Mouse (Mus musculus): ENCODE data around the gene Banp. TPM values are rescaled to one million over a fixed set of nuclear protein-coding genes. Genes with fewer than 3 reads are reported as not detected.

Banp gene
- polyA plus RNA-seq, 1 experiment from 2014 or later, result 65.3 TPM

DNA sequence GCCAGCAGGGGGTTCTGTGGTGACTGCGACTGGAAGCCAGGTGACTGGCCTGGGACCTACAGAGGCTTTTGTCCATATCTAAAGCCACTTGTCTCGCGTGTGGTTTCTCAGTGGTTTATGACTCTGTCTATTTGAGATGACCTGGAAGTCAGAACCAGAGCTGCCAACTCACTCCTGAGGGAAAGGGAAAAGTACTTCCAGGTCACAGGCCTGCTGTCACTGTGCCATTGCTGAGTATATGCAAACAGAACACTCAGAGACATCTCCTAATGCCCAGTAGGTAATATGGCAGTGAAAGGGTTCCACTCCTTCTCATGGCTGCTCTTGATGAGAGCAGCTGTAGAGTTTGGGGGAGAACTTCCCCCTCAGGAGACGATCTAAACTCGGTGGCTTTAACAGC lies 49.7 kb downstream of the Banp start:
- peaks cover 21% of the 10 kb centered on the region for H3K4me1 ChIP-seq
- H3K27me3 ChIP-seq, result no peaks in the 10 kb centered on the region
- H3K27ac ChIP-seq (replicated peaks), result no peak overlapping the region
- no peak overlapping the region for H3K4me2 ChIP-seq (replicated peaks)
- H3K36me3 ChIP-seq, result peaks cover 16% of the 10 kb centered on the region
- no peak overlapping the region for H3K4me3 ChIP-seq
- H3K9me3 ChIP-seq, result no peaks in the 10 kb centered on the region
- no peak for ATAC-seq (replicated peaks)
- WGBS, result 88% methylated on average over 5 of the region's 5 CpGs
- H3K9ac ChIP-seq (replicated peaks), result no peak overlapping the region

DNA sequence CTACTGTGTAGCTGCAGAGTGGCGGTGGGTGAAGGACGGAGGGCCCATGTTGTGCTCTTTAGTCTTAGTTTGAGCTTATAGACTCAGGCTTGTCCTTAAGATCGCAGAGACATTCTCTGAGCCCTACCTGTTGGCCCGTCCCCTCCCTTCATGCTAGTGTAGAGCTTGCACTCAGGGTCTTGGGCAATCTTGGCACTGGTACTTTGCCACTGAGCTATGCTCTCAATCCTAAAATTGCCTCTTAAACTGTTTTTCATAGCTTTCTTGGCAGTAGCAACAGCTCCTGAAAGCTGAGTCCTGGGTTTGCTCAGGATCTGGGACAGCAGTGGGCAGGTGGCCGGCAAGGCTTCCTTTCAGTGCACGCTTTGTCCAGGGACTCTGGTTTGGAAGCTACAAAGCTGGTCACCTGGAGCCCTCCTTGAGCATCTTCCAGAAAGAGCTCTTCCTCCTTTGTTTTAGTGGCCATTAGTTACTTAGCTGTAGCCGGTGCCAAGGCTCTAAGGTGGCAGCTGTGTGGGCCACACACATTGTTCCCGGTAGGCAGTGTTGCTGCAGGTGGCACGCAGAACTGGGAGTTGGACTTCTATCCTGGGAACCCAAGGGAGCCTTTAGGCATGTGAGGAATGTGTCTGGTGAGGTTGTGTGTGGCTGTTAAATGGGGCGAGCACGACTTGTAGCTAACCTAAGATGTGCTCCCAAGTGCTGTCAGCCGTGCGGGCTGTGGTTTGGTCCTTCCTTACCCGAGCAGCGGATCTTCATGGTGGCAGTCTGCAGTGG lies 52.0 kb downstream of the Banp start:
- 92% methylated on average over 15 of the region's 15 CpGs for WGBS
- Histone ChIP-seq H3K27ac (replicated peaks) (no peak overlapping the region), H3K4me1 (peaks cover 8% of the 10 kb centered on the region), H3K4me3 (no peak overlapping the region), H3K36me3 (peaks cover 16% of the 10 kb centered on the region), H3K4me2 (replicated peaks) (no peak overlapping the region), H3K27me3 (no peaks in the 10 kb centered on the region), H3K9ac (replicated peaks) (no peak overlapping the region), H3K9me3 (no peaks in the 10 kb centered on the region)
- ATAC-seq (replicated peaks), result no peak

DNA sequence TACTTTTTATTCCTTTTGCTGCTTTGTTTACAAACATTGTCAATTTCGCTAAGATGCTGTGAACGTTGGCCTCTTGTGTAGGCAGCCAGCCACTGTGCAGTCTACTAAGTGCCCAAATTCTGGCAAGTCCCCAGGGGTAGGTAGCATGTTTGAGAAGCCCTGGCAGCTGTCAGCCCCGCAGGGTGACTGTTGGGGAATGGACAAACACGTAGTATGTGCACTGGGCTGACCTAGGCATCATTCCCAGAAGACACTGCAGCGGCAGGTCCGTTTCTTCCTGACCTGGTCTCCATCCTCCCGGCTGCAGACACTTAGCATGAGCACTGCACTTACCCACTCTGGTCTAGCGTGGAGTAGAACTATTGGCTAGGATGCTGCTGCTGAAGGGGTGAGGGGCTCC lies 54.1 kb downstream of the Banp start:
- Histone ChIP-seq H3K36me3 (peaks cover 17% of the 10 kb centered on the region), H3K9me3 (no peaks in the 10 kb centered on the region), H3K9ac (replicated peaks) (no peak overlapping the region), H3K27ac (replicated peaks) (no peak overlapping the region), H3K4me3 (no peak overlapping the region), H3K4me1 (peaks cover 15% of the 10 kb centered on the region), H3K27me3 (no peaks in the 10 kb centered on the region), H3K4me2 (replicated peaks) (no peak overlapping the region)
- WGBS, result 75% methylated on average over 8 of the region's 8 CpGs
- ATAC-seq (replicated peaks), result no peak

DNA sequence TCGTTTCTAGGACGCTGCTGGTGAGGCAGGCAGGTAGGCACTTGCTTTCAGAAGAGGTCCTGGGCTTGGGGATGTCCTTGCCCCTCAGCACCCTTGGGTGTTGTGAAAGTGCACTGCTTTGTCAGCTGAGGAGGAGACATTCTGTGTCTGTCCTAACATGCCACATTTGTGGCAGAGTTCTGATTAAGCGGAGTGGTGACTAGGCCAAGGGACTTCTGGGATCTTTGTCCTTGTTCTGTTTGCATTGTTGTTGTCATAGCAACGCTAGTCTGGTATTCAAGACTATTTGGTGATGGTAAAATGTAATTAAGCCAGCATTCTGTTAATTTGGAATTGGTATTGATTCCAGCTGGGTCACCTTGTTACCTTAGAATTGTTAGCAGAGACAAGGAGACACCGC lies 54.6 kb downstream of the Banp start:
- no peak overlapping the region for H3K4me3 ChIP-seq
- H3K9ac ChIP-seq (replicated peaks), result no peak overlapping the region
- 68% methylated on average over 5 of the region's 5 CpGs for WGBS
- H3K4me1 ChIP-seq, result peaks cover 15% of the 10 kb centered on the region
- H3K36me3 ChIP-seq, result peaks cover 19% of the 10 kb centered on the region
- H3K27me3 ChIP-seq, result no peaks in the 10 kb centered on the region
- H3K9me3 ChIP-seq, result no peaks in the 10 kb centered on the region
- no peak overlapping the region for H3K4me2 ChIP-seq (replicated peaks)
- no peak for ATAC-seq (replicated peaks)
- no peak overlapping the region for H3K27ac ChIP-seq (replicated peaks)

DNA sequence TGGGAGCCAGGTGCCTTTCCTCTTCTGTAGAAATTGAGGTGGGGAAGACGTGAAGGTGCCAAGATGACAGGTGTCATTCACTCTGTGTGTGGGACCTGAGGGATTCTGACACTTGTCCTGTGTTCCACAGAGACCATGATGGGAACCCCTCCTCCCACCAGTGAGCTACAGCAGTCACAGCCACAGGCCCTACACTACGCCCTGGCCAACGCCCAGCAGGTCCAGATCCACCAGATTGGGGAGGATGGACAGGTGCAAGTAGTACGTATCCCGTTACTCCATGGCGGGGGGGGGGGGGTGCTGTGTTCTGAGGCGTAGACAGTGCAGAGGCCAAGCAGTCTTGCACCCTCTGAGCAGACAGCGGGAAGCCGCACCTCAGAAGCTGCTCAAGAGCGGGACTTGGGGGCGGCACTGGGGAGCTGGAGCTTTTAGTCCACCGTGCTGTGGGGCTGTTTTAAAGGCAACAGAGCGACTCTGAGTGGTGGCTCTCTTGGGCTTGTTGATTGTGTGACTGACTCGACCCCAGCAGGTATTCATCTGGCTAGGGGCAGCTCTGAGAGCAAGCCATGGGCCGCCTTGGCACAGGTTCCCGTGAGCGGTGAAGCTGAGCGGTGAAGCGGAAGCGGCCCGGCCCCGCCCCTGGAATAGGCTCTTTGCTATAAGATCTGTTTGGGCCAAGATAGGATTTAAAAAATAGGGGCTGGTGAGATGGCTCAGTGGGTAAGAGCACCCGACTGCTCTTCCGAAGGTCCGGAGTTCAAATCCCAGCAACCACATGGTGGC lies 56.1 kb downstream of the Banp start:
- H3K36me3 ChIP-seq, result peaks cover 19% of the 10 kb centered on the region; the same call in 1 of the 2 replicates
- no peak overlapping the region for H3K27ac ChIP-seq (replicated peaks)
- H3K4me2 ChIP-seq (replicated peaks), result no peak overlapping the region
- H3K27me3 ChIP-seq, result no peaks in the 10 kb centered on the region
- 72% methylated on average over 25 of the region's 25 CpGs for WGBS
- no peak overlapping the region for H3K4me3 ChIP-seq
- H3K9me3 ChIP-seq, result no peaks in the 10 kb centered on the region
- peaks cover 15% of the 10 kb centered on the region for H3K4me1 ChIP-seq
- H3K9ac ChIP-seq (replicated peaks), result no peak overlapping the region
- no peak for ATAC-seq (replicated peaks)

DNA sequence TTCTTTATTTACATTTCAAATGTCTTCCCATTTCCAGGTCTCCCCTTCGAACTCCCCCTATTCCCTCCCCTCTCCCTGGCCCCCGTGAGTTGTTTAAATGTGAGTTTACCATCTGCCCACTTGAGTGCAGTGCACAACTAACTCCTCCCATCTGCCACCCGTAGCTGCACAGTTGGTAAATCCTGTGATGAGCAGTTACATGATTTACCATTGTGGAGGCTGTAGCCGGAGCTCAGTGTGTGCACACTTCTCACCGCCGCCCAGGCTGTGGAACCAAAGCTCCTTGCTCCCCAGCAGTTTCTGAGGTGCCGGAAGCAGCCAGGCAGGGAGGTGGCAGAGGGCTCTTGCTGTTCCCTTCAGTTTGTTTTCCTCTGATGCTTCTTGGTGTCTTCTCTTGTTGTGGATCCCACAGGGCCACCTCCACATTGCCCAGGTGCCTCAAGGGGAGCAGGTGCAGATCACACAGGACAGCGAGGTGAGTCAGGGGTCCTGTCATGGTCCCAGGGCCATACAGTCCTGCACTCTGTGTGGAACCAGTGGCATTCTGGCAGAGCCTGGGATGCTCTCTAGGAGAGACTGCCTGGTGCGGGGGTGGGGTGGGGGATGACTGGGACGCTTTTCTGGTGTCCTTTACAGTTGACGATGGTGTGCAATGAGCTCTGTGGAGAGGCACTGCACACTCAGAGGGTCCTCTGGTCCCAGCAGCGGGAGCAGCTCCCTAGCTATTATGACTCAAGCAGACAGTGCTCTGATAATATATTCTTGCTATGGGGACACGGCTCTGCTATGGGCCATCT lies 57.3 kb downstream of the Banp start:
- H3K27me3 ChIP-seq, result no peaks in the 10 kb centered on the region
- peak overlapping the region; percentile 14; the same call in 1 of the 2 replicates for H3K9ac ChIP-seq (replicated peaks)
- peak overlapping the region; percentile 39 for H3K4me2 ChIP-seq (replicated peaks)
- no peaks in the 10 kb centered on the region for H3K9me3 ChIP-seq
- peak; percentile 73 for ATAC-seq (replicated peaks)
- peak overlapping the region; percentile 20 for H3K4me3 ChIP-seq
- H3K4me1 ChIP-seq, result peaks cover 15% of the 10 kb centered on the region
- peaks cover 19% of the 10 kb centered on the region; the same call in 1 of the 2 replicates for H3K36me3 ChIP-seq
- 68% methylated on average over 13 of the region's 13 CpGs for WGBS
- peak overlapping the region; percentile 86 for H3K27ac ChIP-seq (replicated peaks)

DNA sequence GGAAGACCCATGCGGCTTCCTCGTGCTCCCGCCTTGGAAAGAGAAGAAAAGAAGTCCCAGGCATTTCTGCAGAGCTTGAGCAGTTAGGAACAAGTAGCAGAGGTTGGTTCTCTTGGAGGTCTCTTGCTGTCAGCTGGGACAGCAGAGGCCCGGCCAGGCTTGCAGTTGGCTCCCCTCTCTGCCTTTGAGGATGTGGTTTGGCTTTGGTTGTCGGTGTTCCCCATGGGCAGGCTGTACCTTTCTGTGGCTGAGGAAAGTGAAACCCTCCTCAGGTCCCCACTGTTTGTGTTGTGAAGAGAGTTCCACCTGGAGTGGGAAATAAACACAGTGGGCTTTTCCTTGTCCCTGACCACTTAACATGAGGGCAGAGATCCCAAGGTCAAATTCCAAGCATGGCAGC lies 58.8 kb downstream of the Banp start:
- Histone ChIP-seq H3K27me3 (no peaks in the 10 kb centered on the region), H3K4me3 (no peak overlapping the region), H3K4me1 (peaks cover 15% of the 10 kb centered on the region), H3K36me3 (peaks cover 20% of the 10 kb centered on the region; the same call in 1 of the 2 replicates), H3K9ac (replicated peaks) (no peak overlapping the region), H3K27ac (replicated peaks) (no peak overlapping the region), H3K9me3 (no peaks in the 10 kb centered on the region), H3K4me2 (replicated peaks) (no peak overlapping the region)
- 89% methylated on average over 5 of the region's 5 CpGs for WGBS
- ATAC-seq (replicated peaks), result no peak

DNA sequence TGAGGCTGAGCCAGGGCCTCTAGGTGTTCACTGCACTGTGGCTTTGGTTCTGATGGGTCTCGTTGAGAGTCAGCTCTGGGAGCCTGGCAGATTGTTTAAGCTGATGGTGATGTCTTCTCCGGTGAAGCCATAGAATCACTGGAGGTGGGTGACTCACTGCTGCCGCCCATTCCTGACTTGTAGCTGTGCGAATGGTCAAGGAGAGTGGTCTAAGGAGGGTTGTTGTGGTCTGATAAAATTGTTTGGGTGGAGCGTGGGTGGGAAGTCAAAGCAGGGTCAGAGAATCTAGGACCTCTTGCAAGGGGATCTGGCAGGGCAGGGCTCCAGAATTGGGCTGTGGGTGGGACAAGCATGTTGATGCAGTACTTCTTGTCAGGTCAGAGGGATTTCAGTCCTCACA lies 61.1 kb downstream of the Banp start:
- H3K4me2 ChIP-seq (replicated peaks), result no peak overlapping the region
- no peak overlapping the region for H3K4me3 ChIP-seq
- peaks cover 19% of the 10 kb centered on the region for H3K4me1 ChIP-seq
- WGBS, result 90% methylated on average over 5 of the region's 5 CpGs
- no peak overlapping the region for H3K27ac ChIP-seq (replicated peaks)
- peaks cover 17% of the 10 kb centered on the region; the same call in 1 of the 2 replicates for H3K36me3 ChIP-seq
- H3K9me3 ChIP-seq, result no peaks in the 10 kb centered on the region
- no peak overlapping the region for H3K9ac ChIP-seq (replicated peaks)
- H3K27me3 ChIP-seq, result no peaks in the 10 kb centered on the region
- no peak for ATAC-seq (replicated peaks)

DNA sequence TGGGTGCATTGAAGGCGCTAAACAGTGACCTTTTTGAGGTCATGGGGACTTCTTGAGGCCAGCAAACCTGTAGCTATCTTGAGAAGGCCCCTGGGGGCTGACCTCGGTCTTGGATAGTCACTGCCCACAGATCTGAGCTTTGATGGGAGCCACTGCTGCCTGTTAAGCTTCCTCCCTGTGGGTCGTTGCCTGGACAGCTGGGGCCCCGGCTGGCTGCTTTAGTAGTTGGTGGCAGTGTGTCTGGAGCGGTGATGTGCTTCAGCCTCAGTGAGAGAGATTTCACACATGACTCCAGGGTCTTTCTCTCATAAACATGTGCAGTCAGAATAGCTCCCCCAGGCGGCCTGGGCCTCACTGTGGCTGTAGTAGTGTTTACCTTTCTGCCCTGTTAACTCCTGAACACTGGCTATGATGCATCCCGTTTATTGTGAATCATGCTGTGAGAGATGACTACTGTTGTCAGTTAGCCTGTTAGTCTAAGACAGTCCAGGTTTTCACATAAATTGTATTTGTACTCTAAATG lies 61.6 kb downstream of the Banp start:
- H3K9me3 ChIP-seq, result no peaks in the 10 kb centered on the region
- H3K36me3 ChIP-seq, result peaks cover 17% of the 10 kb centered on the region; the same call in 1 of the 2 replicates
- no peaks in the 10 kb centered on the region for H3K27me3 ChIP-seq
- no peak for ATAC-seq (replicated peaks)
- no peak overlapping the region for H3K4me3 ChIP-seq
- H3K27ac ChIP-seq (replicated peaks), result no peak overlapping the region
- no peak overlapping the region for H3K9ac ChIP-seq (replicated peaks)
- H3K4me2 ChIP-seq (replicated peaks), result no peak overlapping the region
- H3K4me1 ChIP-seq, result peaks cover 19% of the 10 kb centered on the region
- WGBS, result 72% methylated on average over 7 of the region's 7 CpGs

DNA sequence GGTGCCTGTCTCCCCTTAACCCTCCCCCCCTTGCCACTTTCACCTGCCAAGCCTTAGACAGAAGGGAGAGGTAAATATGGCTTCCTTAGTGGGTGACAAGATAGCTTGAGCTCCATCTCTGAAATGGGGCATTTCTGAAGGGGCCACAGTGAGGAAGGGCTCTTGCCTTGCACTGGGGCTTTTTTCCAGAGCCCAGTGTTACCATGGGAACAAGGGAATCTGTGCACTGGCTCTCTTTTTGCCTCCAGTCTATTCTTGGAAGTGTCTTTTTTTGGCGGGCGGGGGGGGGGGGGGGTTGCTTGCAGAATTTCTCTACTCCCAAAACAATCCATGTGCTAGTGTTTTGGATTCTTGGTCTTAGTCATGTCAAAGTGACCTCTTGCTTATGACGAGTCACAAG lies 65.1 kb downstream of the Banp start:
- Histone ChIP-seq H3K4me1 (peaks cover 19% of the 10 kb centered on the region), H3K27ac (replicated peaks) (no peak overlapping the region), H3K4me2 (replicated peaks) (no peak overlapping the region), H3K9ac (replicated peaks) (no peak overlapping the region), H3K36me3 (0 out of 2 replicates have a peak, but pooled peaks cover 3% of the 10 kb centered on the region), H3K27me3 (no peaks in the 10 kb centered on the region), H3K9me3 (no peaks in the 10 kb centered on the region), H3K4me3 (no peak overlapping the region)
- WGBS, result 58% methylated on average over 3 of the region's 3 CpGs
- no peak for ATAC-seq (replicated peaks)

DNA sequence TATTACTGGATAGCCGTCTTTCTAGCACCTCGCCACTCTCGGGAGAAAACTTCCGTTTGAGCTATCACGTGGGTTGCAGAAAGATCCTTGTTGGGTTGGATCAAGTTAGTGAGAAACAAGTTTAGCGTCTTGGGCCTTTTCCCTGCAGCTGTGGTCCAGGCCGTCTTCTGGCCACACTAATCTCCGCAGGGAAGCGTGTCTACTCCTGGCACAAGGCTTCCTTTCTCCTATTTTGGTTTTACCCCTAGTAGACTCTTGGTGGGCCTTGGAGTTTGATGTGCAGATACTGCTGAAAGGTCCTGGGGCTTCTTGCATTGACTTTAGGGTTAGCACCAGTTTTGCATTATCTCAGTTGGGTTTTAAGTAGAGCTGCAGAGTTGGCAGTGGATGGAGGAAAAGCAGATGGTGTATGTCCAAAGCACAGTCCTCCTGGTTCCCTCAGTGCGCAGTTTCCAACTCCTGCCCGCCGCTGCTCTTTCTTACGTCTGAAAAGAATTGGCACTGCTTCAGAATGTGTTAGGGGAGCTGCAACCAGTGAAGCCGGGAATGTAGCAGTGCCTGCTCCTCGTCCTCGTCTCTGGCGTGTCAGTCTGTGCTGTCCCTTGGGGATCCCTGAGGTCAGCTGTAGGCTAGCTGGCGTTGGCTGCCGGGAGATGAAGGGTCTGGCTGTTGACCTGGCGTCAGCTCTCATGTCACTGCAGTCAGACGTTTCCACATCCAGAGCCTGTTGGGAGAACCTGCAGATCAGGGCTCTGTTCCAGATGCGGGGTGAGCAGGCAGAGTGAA lies 68.7 kb downstream of the Banp start:
- H3K9ac ChIP-seq (replicated peaks), result no peak overlapping the region
- no peak overlapping the region for H3K27ac ChIP-seq (replicated peaks)
- no peaks in the 10 kb centered on the region for H3K27me3 ChIP-seq
- no peak overlapping the region for H3K4me2 ChIP-seq (replicated peaks)
- H3K4me1 ChIP-seq, result peaks cover 31% of the 10 kb centered on the region
- H3K4me3 ChIP-seq, result no peak overlapping the region
- ATAC-seq (replicated peaks), result no peak
- H3K9me3 ChIP-seq, result no peaks in the 10 kb centered on the region
- no peaks in the 10 kb centered on the region for H3K36me3 ChIP-seq
- 73% methylated on average over 22 of the region's 22 CpGs for WGBS
